Mouse (Mus musculus): ENCODE results near the gene Cd5. TPM values are rescaled to one million over a fixed set of nuclear protein-coding genes. Genes with fewer than 3 reads are reported as not detected.

Cd5 gene
- total RNA-seq, 2 experiments from 2014 or later: 0.19 TPM; not detected in 1

GRCm38 (mm10) chr19:10671854-10672417, 66.9 kb downstream of the Cd5 start:
- no peak for DNase-seq (ENCODE audit: low spot score in 2 of 2)

- DNase-seq (ENCODE audit: low spot score in 2 of 2): no peak
Measured at GRCm38 (mm10) chr19:10671319-10671718, 67.5 kb downstream of the Cd5 start.

Other genes starting within 250 kb of the Cd5 start
- 10 to 100 TPM; 63.5 to 71.9 TPM for gene Cpsf7, start 213.7 kb downstream of the Cd5 start, total RNA-seq (2021)
- 10 to 100 TPM; 57.6 to 62.0 TPM for gene Sdhaf2, start 212.9 kb downstream of the Cd5 start, total RNA-seq (2021)
- 10 to 100 TPM; 10.1 to 11.8 TPM for gene Tmem216, start 182.8 kb downstream of the Cd5 start, total RNA-seq (2021)
- gene Cyb561a3, start 161.8 kb downstream of the Cd5 start, total RNA-seq (2021): 10 to 100 TPM; 13.0 to 13.9 TPM
- gene Tmem138, start 161.6 kb downstream of the Cd5 start, total RNA-seq (2021): 10 to 100 TPM; 12.4 to 12.6 TPM
- 100 to 1,000 TPM; 202 to 215 TPM for gene Ddb1, start 133.7 kb downstream of the Cd5 start, total RNA-seq (2021)
- 10 to 100 TPM; 21.7 to 24.4 TPM for gene Tkfc, start 133.3 kb downstream of the Cd5 start, total RNA-seq (2021)
- under 1 TPM; 0.60 to 0.91 TPM for gene Vwce, start 104.8 kb downstream of the Cd5 start, total RNA-seq (2021)
- gene Pga5, start 60.9 kb downstream of the Cd5 start, total RNA-seq (2021): not detected
- 10 to 100 TPM; 25.1 to 26.6 TPM for gene Vps37c, start 50.3 kb downstream of the Cd5 start, total RNA-seq (2021)
- gene Cd6, start 91.1 kb upstream of the Cd5 start, total RNA-seq (2021): under 1 TPM; 0.14 to 0.41 TPM
- 1 to 10 TPM; 1.8 to 3.0 TPM for gene Slc15a3, start 100.7 kb upstream of the Cd5 start, total RNA-seq (2021)
- gene Tmem132a, start 130.9 kb upstream of the Cd5 start, total RNA-seq (2021): 100 to 1,000 TPM; 221 to 224 TPM
- gene Tmem109, start 143.0 kb upstream of the Cd5 start, total RNA-seq (2021): 10 to 100 TPM; 33.2 to 40.9 TPM
- gene Prpf19, start 156.2 kb upstream of the Cd5 start, total RNA-seq (2021): 100 to 1,000 TPM; 198 to 203 TPM
- not detected for gene Zp1, start 181.6 kb upstream of the Cd5 start, total RNA-seq (2021)
- gene Ptgdr2, start 198.2 kb upstream of the Cd5 start, total RNA-seq (2021): under 1 TPM; 0.29 to 0.32 TPM
- gene Ccdc86, start 210.3 kb upstream of the Cd5 start, total RNA-seq (2021): 1 to 10 TPM; 8.9 to 9.5 TPM
- not detected for gene Ms4a10, start 235.7 kb upstream of the Cd5 start, total RNA-seq (2021)